Mouse (Mus musculus) limb, embryonic 11.5 days (tissue): Measurements from ENCODE around the gene Adk. TPM values are rescaled to one million over a fixed set of nuclear protein-coding genes. Genes with fewer than 3 reads are reported as not detected.

ENCODE experiments used
- ATAC-seq: fragments of 200-750 bp; cut with Nextera tagmentation; 2 replicates; pipeline ENCODE4 v1.8.0; 2017; ENCODE audit warnings: low read depth; ENCODE audit not compliant: insufficient number of reproducible peaks, low FRiP score, low TSS enrichment
- DNase-seq: peaks from one replicate; pipeline ENCODE4 v3.0.0-alpha.2; 2015; ENCODE audit warnings: low spot score
- H3K27ac ChIP-seq: fragments of 300-500 bp; sonication (generic); replicated peaks from 2 replicates; pipeline ENCODE4 v1.5.1; 2014; ENCODE audit warnings: low read depth, mild to moderate bottlenecking, low read length
- H3K27me3 ChIP-seq: fragments of 300-500 bp; sonication (generic); 2 replicates; pipeline ENCODE4 v1.6.1; 2014; ENCODE audit warnings: mild to moderate bottlenecking, low read length, mixed read lengths; ENCODE audit not compliant: control insufficient read depth, insufficient read depth
- H3K36me3 ChIP-seq: fragments of 300-500 bp; sonication (generic); 2 replicates; pipeline ENCODE4 v1.6.1; 2014; ENCODE audit warnings: mild to moderate bottlenecking, low read length, moderate library complexity, mixed read lengths; ENCODE audit not compliant: control insufficient read depth, insufficient read depth
- H3K4me1 ChIP-seq: fragments of 300-500 bp; sonication (generic); 2 replicates; pipeline ENCODE4 v1.6.1; 2014; ENCODE audit warnings: low read length, mixed read lengths; ENCODE audit not compliant: control insufficient read depth, insufficient read depth
- H3K4me2 ChIP-seq: fragments of 300-500 bp; sonication (generic); 2 replicates; pipeline ENCODE4 v1.6.1; 2014; ENCODE audit warnings: low read depth, mild to moderate bottlenecking, moderate library complexity; ENCODE audit not compliant: severe bottlenecking
- H3K4me3 ChIP-seq: fragments of 300-500 bp; sonication (generic); 2 replicates; pipeline ENCODE4 v1.5.1; 2014; ENCODE audit warnings: low read depth, low read length
- H3K9ac ChIP-seq: fragments of 300-500 bp; sonication (generic); 2 replicates; pipeline ENCODE4 v1.6.1; 2014; ENCODE audit warnings: mild to moderate bottlenecking, low read length
- H3K9me3 ChIP-seq: fragments of 300-500 bp; sonication (generic); 2 replicates; pipeline ENCODE4 v1.6.1; 2016; ENCODE audit warnings: low read length; ENCODE audit not compliant: control insufficient read depth
- WGBS: fragments of 180-500 bp; shearing (Covaris S2); extraction: QIAGEN DNeasy Blood & Tissue Kit; methylation state at CpG from one replicate; pipeline ENCODE4 v1.1.7; 2014; 5-methylcytosine and 5-hydroxymethylcytosine counted together
- polyA plus RNA-seq: library from polyadenylated mRNA; unstranded; fragments of >200 nt; fragmentation: Nextera tagmentation; extraction: Ambion mirVana; gene quantifications from 2 replicates; pipeline ENCODE4 v1.2.1, GENCODE M21; 2014

Gene Adk
- polyA plus RNA-seq, 1 experiment from 2014 or later, result 149 TPM

- Histone ChIP-seq H3K27me3 (no peaks in the 10 kb centered on the region), H3K4me3 (no peak overlapping the region), H3K4me2 (no peak overlapping the region), H3K9me3 (no peaks in the 10 kb centered on the region), H3K36me3 (no peaks in the 10 kb centered on the region), H3K4me1 (no peaks in the 10 kb centered on the region), H3K9ac (no peak overlapping the region), H3K27ac (no peak overlapping the region)
- DNase-seq, result no peak
- WGBS, result 85% methylated on average over 3 of the region's 3 CpGs
- ATAC-seq, result no peak
These were observed 148.5 kb downstream of the Adk start for GRCm38 (mm10) chr14:21200850-21201249.

- ATAC-seq (no peak), DNase-seq (no peak)
- Histone ChIP-seq H3K27ac (no peak overlapping the region), H3K36me3 (no peaks in the 10 kb centered on the region), H3K27me3 (no peaks in the 10 kb centered on the region), H3K4me2 (no peak overlapping the region), H3K4me1 (no peaks in the 10 kb centered on the region), H3K4me3 (no peak overlapping the region), H3K9me3 (no peaks in the 10 kb centered on the region), H3K9ac (no peak overlapping the region)
- WGBS, result 91% methylated on average over 4 of the region's 4 CpGs
These were observed 154.1 kb downstream of the Adk start for GRCm38 (mm10) chr14:21206472-21206871.

GRCm38 (mm10) chr14:21221574-21222138 is 169.3 kb downstream of the Adk start:
- ATAC-seq (no peak), DNase-seq (no peak)
- H3K4me3 ChIP-seq, result no peak overlapping the region
- no peaks in the 10 kb centered on the region for H3K9me3 ChIP-seq
- H3K4me2 ChIP-seq, result no peak overlapping the region
- 0 out of 2 replicates have a peak, but pooled peaks cover 3% of the 10 kb centered on the region for H3K4me1 ChIP-seq
- 84% methylated on average over 5 of the region's 5 CpGs for WGBS
- H3K27ac ChIP-seq, result no peak overlapping the region
- H3K9ac ChIP-seq, result no peak overlapping the region
- H3K36me3 ChIP-seq, result no peaks in the 10 kb centered on the region
- H3K27me3 ChIP-seq, result no peaks in the 10 kb centered on the region

- no peaks in the 10 kb centered on the region for H3K27me3 ChIP-seq
- no peak for DNase-seq
- no peaks in the 10 kb centered on the region for H3K9me3 ChIP-seq
- H3K4me2 ChIP-seq, result no peak overlapping the region
- H3K27ac ChIP-seq, result no peak overlapping the region
- H3K4me1 ChIP-seq, result 0 out of 2 replicates have a peak, but pooled peaks cover 3% of the 10 kb centered on the region
- no peak overlapping the region for H3K9ac ChIP-seq
- no peaks in the 10 kb centered on the region for H3K36me3 ChIP-seq
- no peak overlapping the region for H3K4me3 ChIP-seq
- no peak for ATAC-seq
- 83% methylated on average over 3 of the region's 3 CpGs for WGBS
These were observed 169.8 kb downstream of the Adk start for GRCm38 (mm10) chr14:21222206-21222605.

- H3K4me2 ChIP-seq, result no peak overlapping the region
- ATAC-seq (no peak), DNase-seq (no peak)
- WGBS, result 24% methylated on average over 6 of the region's 6 CpGs
- no peaks in the 10 kb centered on the region for H3K27me3 ChIP-seq
- H3K4me3 ChIP-seq, result no peak overlapping the region
- no peaks in the 10 kb centered on the region for H3K9me3 ChIP-seq
- no peaks in the 10 kb centered on the region for H3K36me3 ChIP-seq
- H3K9ac ChIP-seq, result no peak overlapping the region
- 0 out of 2 replicates have a peak, but pooled peaks cover 3% of the 10 kb centered on the region for H3K4me1 ChIP-seq
- H3K27ac ChIP-seq, result no peak overlapping the region
These were observed 171.1 kb downstream of the Adk start for GRCm38 (mm10) chr14:21223456-21223855.

GRCm38 (mm10) chr14:21223971-21224635 is 171.7 kb downstream of the Adk start:
- no peaks in the 10 kb centered on the region for H3K36me3 ChIP-seq
- no peak overlapping the region for H3K4me3 ChIP-seq
- H3K4me2 ChIP-seq, result no peak overlapping the region
- H3K27ac ChIP-seq, result no peak overlapping the region
- 0 out of 2 replicates have a peak, but pooled peaks cover 3% of the 10 kb centered on the region for H3K4me1 ChIP-seq
- H3K9me3 ChIP-seq, result no peaks in the 10 kb centered on the region
- WGBS, result 87% methylated on average over 3 of the region's 3 CpGs
- no peak overlapping the region for H3K9ac ChIP-seq
- ATAC-seq (no peak), DNase-seq (no peak)
- no peaks in the 10 kb centered on the region for H3K27me3 ChIP-seq

- Histone ChIP-seq H3K27me3 (no peaks in the 10 kb centered on the region), H3K9ac (no peak overlapping the region), H3K27ac (no peak overlapping the region), H3K4me1 (no peaks in the 10 kb centered on the region), H3K9me3 (no peaks in the 10 kb centered on the region), H3K36me3 (no peaks in the 10 kb centered on the region), H3K4me2 (no peak overlapping the region), H3K4me3 (no peak overlapping the region)
- ATAC-seq (no peak), DNase-seq (no peak)
- 93% methylated on average over 2 of the region's 2 CpGs for WGBS
These were observed 184.7 kb downstream of the Adk start for GRCm38 (mm10) chr14:21237051-21237450.

- Histone ChIP-seq H3K4me1 (no peaks in the 10 kb centered on the region), H3K27ac (no peak overlapping the region), H3K27me3 (no peaks in the 10 kb centered on the region), H3K4me2 (no peak overlapping the region), H3K4me3 (no peak overlapping the region), H3K36me3 (no peaks in the 10 kb centered on the region), H3K9me3 (no peaks in the 10 kb centered on the region), H3K9ac (no peak overlapping the region)
- 90% methylated on average over 5 of the region's 5 CpGs for whole genome bisulfite sequencing
- no peak for DNase-seq
- ATAC-seq, result no peak
These were observed 188.7 kb downstream of the Adk start for GRCm38 (mm10) chr14:21241105-21241504.
